Mouse (Mus musculus): ENCODE measurements at regions not wholly inside any gene's neighbourhood (a gene's known extent, or its start where the extent isn't known, plus 50 kb on each side); places are given as distances from the start of the nearest gene placed in this dataset.

DNA sequence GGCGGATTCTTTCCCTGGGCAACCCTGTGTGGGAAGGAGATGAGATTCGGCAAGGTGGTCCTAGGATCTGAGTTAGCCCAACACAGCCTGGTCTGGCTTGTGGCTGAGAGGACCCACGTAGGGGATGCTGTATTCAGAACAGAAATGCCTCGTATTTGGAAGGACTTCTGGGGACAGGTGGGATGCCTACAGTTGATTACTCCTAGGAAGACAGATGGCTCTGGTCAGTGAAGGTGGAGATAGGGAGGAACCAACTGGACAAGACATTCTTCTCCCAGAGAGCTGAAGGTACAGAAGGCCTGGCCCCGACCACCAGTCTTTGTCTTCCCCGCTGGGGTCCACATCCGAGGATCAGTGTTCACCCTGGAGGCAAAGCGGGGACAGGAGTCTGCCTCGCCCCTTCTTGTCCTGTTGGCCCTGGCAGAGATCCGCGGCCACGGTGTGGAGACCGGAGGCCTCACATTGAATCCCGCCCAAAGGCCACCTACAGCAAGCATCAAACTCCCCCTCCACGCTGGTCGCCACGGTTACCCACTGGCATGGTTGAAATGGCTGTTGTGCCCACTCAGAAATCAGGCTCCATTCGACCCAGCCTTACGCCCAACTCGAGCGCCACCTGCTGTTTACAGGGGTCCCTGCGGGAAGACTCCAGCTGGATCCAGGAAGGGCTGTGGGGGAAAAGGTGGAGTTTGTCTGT lies 182.4 kb downstream of the Cdc5l start:
- ChIA-PET CTCF (interaction anchor here (0.6 to 2.3 kb wide), 24 partner anchors 11 to 1062 kb away, joined by 3 to 11 read pairs (median 4); partner anchors contain the start of gene Clic5 (in 1 of the 4)), POLR2A (interaction anchor here in 1 of 4 experiments (0.6 kb wide), 1 partner anchor 28 kb away, joined by 9 read pairs; no protein-coding TSS in a partner anchor)

DNA sequence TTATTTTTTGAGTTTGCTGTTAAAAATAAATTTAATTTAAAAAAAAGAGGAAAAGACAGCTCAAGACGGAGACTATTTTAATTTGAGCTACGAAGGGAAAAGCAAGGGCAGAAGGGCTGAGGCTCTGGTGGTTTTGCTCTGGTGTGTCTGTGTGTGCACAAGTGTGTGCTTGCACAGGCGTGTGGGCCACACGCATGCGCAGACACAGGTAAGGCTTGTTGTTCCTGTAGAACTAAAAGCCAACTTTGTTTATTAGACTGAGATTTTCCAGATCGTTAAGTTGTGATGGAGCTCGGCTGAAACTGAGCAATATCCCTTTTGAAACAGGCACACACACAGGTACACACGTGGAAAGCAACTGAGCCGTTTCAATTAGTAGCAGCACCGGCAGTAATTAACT lies 183.1 kb downstream of the Cdc5l start:
- ChIA-PET CTCF (interaction anchor here in 3 of 4 experiments (0.6 to 2.3 kb wide), 8 partner anchors 13 to 949 kb away, joined by 3 to 11 read pairs (median 4); no protein-coding TSS in a partner anchor), POLR2A (no interaction called here)

- ChIA-PET POLR2A (interaction anchor here in 3 of 4 experiments (0.7 to 1.2 kb wide), 3 partner anchors 8 to 646 kb away, joined by 3 read pairs; no protein-coding TSS in a partner anchor), CTCF (interaction anchor here in 2 of 4 experiments (0.6 to 0.7 kb wide), 2 partner anchors 20 to 339 kb away, joined by 3 read pairs; no protein-coding TSS in a partner anchor)
These were observed 186.1 kb downstream of the Cdc5l start for GRCm38 (mm10) chr17:45247142-45248137.

- CTCF ChIA-PET: interaction anchor here in 2 of 4 experiments (0.6 to 1.3 kb wide), 2 partner anchors 9 to 501 kb away, joined by 3 to 5 read pairs; no protein-coding TSS in a partner anchor
- POLR2A ChIA-PET: interaction anchor here in 3 of 4 experiments (0.5 to 1.0 kb wide), 4 partner anchors 12 to 1299 kb away, joined by 3 to 6 read pairs (median 4); no protein-coding TSS in a partner anchor
These were observed 188.7 kb downstream of the Cdc5l start for GRCm38 (mm10) chr17:45244870-45245269.

DNA sequence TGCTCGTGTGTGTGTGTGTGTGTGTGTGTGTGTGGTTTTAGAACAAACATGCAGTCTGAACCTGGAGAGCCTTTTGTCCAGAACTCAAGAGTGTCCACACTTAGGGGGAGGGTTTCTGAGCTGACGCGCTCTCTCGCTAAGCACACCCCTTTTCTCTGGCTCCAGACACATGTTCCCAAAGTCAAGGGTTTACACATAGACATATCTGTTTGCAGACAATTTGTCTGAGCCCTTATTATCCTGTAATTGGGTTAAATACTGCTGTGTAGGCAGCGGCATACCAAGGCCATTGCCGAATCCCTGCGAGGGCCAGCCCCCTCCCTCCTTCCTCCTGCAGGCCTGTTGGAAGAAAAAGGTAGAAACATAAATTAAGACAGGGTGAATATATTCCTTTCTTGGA lies 190.4 kb downstream of the Cdc5l start:
- POLR2A ChIA-PET: interaction anchor here in 1 of 4 experiments (0.6 kb wide), 1 partner anchor 16 kb away, joined by 3 read pairs; no protein-coding TSS in a partner anchor
- CTCF ChIA-PET: interaction anchor here in 1 of 4 experiments (0.7 kb wide), 1 partner anchor 992 kb away, joined by 6 read pairs; no protein-coding TSS in a partner anchor

DNA sequence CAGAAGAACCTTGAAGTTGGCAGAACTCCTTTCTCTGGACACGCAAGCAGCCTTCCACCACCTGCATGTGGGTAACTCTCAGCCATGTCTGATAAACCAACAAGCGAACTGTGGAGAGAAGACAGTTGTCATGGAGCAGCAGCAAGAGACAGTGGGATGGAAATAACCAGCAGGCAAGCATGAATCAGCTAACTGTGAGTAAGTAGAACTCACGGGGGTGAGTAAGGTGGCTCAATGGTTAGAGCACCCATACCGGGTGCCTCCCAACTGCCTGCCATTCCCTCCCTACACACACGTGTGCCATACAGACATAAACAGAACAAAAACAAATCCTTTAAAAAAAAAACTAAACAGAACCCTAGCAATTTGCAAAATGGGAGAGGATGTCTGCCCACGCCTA lies 191.5 kb downstream of the Cdc5l start:
- ChIA-PET POLR2A (no interaction called here), CTCF (interaction anchor here in 1 of 4 experiments (0.6 kb wide), 1 partner anchor 1079 kb away, joined by 3 read pairs; no protein-coding TSS in a partner anchor)

DNA sequence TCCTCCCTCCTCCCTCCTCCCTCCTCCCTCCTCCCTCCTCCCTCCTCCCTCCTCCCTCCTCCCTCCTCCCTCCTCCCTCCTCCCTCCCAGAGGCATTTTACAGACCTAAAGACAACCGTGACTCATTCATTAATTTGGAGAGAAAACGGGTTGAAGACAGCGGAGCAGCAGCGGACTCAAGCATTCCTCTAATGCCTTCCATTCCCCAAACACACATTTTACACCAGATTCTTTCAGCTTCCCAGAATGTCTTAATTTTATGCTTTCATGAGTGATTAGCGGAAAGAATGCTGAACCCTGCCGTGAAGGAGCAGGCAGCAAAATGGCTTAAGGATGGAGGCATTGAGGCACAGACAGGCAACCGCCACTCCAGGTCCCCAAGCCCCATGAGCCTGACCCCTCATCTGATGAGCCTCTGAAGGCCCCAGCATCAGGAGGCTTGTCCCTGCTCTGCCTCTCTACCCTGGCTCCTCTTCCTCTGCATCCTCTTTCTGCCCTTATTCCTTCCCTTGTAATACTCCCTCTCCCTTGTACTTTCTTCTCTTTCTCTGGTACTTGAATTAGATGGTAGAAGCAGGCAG lies 192.5 kb downstream of the Cdc5l start:
- ChIA-PET CTCF (no interaction called here), POLR2A (no interaction called here)

GRCm38 (mm10) chr17:45240545-45240944 lies 193.0 kb downstream of the Cdc5l start:
- ChIA-PET CTCF (interaction anchor here in 1 of 4 experiments (1.2 kb wide), 1 partner anchor 11 kb away, joined by 7 read pairs; no protein-coding TSS in a partner anchor), POLR2A (no interaction called here)

- POLR2A ChIA-PET: interaction anchor here in 1 of 4 experiments (1.2 kb wide), 1 partner anchor 10 kb away, joined by 3 read pairs; no protein-coding TSS in a partner anchor
These were observed 196.3 kb downstream of the Cdc5l start for GRCm38 (mm10) chr17:45237246-45237645.

DNA sequence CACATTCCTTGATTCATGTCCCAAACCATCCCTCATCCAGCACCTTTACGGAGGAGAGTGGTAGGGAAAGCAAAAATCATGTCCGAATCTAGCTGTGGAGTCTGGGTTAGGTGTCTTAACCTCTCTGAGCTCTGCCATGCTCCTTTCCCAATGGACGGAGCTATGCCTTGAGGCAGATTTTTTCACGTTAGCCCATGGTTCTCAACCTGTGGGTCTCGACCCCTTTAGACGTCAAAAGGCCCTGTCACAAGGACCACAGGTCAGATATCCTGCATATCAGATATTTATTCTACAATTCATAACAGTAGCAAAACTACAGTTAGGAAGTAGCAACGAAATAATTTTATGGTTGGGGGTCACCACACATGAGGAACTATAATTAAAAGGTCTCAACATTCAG lies 198.1 kb downstream of the Cdc5l start:
- ChIA-PET CTCF (interaction anchor here in 2 of 4 experiments (0.6 to 0.9 kb wide), 2 partner anchors 16 to 121 kb away, joined by 3 to 7 read pairs; no protein-coding TSS in a partner anchor), POLR2A (interaction anchor here in 1 of 4 experiments (0.6 kb wide), 1 partner anchor 722 kb away, joined by 3 read pairs; no protein-coding TSS in a partner anchor)

More at GRCm38 (mm10) chr17:45237246-45237645, 196.3 kb downstream of the Cdc5l start:
- CTCF ChIA-PET: interaction anchor here (0.6 to 1.7 kb wide), 8 partner anchors 14 to 327 kb away, joined by 3 to 7 read pairs (median 4); no protein-coding TSS in a partner anchor

DNA sequence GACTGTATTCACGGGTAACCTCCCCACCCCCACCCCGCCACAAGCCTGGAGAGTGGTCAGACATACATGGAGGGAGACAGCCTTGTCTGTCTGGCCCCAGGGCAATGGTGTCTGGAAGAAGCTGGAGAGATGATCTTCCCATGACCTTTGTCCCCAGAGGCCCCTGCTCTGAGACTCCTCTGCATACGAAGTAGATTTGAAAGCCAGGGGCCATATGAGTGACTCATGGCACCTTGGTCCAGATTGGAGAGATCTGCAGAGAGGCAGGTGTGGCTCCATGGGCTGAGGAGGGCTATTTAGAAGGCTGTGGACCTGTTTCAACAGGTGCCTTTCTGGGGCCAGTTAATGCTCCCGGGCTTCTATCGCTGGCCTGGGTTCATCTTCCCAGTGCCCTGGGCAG lies 200.7 kb downstream of the Cdc5l start:
- CTCF ChIA-PET: no interaction called here
- POLR2A ChIA-PET: interaction anchor here in 1 of 4 experiments (0.7 kb wide), 1 partner anchor 12 kb away, joined by 6 read pairs; no protein-coding TSS in a partner anchor

- POLR2A ChIA-PET: interaction anchor here (0.5 to 1.1 kb wide), 4 partner anchors 12 to 470 kb away, joined by 3 read pairs; no protein-coding TSS in a partner anchor
- CTCF ChIA-PET: interaction anchor here in 3 of 4 experiments (0.6 to 0.7 kb wide), 5 partner anchors 9 to 565 kb away, joined by 3 to 4 read pairs (median 3); no protein-coding TSS in a partner anchor
These were observed 206.3 kb downstream of the Cdc5l start for GRCm38 (mm10) chr17:45227190-45227589.

DNA sequence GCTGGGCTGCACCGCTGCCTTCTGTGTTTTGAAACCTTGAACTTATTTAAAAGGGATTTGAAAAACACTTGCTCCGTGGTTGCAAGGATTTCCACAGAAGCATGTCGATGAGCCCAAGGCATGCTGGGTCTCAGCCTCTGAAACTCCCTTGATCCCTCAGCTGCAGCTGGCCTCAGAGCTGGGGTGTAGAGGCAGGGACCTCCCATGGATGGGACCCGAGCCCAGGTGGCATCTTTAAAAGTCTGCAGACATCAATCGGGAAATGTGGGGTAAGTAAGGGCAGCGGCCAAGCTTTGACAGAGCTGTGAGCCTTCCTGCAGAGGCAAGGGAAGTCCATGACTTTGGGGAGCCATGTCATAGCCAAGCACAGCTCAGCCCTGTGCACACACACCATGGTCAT lies 207.1 kb downstream of the Cdc5l start:
- ChIA-PET POLR2A (interaction anchor here in 2 of 4 experiments (0.6 to 1.1 kb wide), 3 partner anchors 11 to 231 kb away, joined by 3 to 4 read pairs (median 3); no protein-coding TSS in a partner anchor), CTCF (interaction anchor here in 2 of 4 experiments (0.5 to 0.7 kb wide), 3 partner anchors 66 to 565 kb away, joined by 3 to 6 read pairs (median 4); no protein-coding TSS in a partner anchor)

DNA sequence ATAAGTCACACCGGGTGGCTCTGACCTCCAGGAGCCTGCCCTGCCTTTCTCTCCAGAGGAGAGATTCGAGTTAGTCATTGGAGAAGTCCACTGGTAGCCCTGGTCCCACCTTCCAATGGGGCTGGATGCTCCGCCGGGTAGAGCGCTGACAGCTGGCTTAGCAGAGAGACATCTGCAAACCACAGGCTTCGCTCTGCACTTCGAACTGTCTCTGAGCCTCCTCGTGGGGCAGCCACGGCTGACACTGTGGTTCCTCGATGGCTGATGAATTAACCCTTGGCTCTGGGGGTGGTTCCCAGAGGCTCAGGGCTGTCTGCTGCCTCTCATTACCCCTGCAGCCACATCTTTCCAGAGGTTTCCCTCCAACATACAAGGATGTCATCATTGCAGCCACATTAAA lies 211.9 kb downstream of the Cdc5l start:
- POLR2A ChIA-PET: no interaction called here
- CTCF ChIA-PET: interaction anchor here in 1 of 4 experiments (1.0 kb wide), 1 partner anchor 16 kb away, joined by 3 read pairs; no protein-coding TSS in a partner anchor

- CTCF ChIA-PET: no interaction called here
These were observed 216.4 kb downstream of the Cdc5l start for GRCm38 (mm10) chr17:45217126-45217525.

DNA sequence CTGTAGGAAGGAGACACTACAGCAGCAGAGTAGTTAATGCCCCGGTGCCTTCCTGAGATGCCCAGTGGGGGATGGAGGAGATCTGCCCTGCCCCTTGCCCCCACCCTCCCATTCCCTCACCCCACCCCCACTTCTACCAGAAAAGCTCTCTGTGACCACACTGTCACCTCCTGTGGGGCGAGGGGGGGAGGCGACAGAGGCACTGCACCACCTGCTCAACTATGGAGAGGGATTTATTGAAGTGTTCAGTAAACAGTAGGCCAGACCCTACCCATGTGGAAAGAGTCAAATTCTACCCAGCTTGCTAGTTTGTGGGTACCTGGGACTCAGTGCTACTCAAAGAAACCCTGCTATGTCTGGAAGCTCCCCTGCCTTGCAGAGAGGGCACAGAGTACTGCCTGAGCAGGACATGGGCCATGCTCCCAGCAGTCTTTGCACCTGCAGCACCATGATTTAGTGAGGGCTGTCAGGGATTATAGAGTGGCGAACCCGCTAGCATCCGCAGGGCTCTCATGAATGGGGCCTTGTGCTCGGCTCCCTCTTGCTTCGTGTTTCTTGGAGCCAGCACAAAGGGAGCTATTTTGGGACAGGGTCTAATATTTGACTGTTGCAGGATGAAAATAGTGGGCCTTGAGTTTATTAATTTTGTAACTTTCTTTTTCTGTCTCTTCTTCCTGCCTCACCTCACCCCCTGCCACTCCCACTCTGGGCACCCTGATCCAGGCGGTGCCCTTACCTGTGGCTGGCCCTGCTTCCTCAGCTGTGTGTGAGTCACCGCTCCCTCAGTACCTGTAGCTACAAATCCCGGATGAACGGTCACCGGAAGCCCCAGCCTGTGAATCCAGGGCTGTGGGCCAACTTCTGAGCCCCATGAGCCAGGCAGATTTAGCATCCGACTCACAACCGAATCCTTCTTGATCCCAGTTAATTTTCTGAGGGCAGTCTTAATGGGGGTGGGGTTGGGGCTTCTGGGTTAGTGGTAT lies 218.2 kb downstream of the Cdc5l start:
- ChIA-PET POLR2A (interaction anchor here in 2 of 4 experiments (1.0 to 1.3 kb wide), 2 partner anchors 11 kb away, joined by 3 read pairs; no protein-coding TSS in a partner anchor), CTCF (interaction anchor here in 2 of 4 experiments (0.7 to 1.0 kb wide), 2 partner anchors 10 to 263 kb away, joined by 3 read pairs; no protein-coding TSS in a partner anchor)

More at GRCm38 (mm10) chr17:45217126-45217525, 216.4 kb downstream of the Cdc5l start:
- POLR2A ChIA-PET: interaction anchor here in 1 of 4 experiments (0.6 kb wide), 1 partner anchor 895 kb away, joined by 4 read pairs; no protein-coding TSS in a partner anchor

Measured in embryonic stem cell, embryonic (primary cell).